Mouse (Mus musculus): ENCODE measurements at regions not wholly inside any gene's neighbourhood (a gene's known extent, or its start where the extent isn't known, plus 50 kb on each side); places are given as distances from the start of the nearest gene placed in this dataset.

DNA sequence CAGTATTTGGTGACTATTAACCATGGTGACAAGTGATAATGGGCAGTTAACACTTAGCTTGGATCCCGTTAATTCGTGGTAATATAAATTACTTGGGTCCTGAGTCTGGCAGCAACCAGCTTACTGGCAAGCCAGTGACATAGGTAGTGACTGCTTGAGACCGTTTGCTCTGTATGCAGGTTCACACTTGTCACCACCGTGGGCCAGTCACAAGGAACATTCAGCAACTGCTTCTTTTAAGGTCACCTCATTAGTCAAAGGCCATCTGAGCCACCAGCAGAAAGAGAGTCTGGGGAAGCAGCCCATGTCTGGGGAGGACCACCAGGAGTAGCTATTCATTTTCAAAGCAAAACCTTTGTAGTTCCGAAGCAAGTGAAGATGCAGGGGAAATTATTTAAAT, 220.3 kb upstream of the Mgmt start:
- no peak overlapping the region for H3K27ac ChIP-seq
- intact Hi-C loops (cut with DNase I) = no loop called here
- TF ChIP-seq CTCF (IDR thresholded peaks at IDR 0.05) = no peak
- DNase-seq (ENCODE audit: extremely low spot score in 1 of 2, low spot score in 2 of 2) = no peak
- H3K4me3 ChIP-seq = no peak overlapping the region

- intact Hi-C loops (cut with DNase I) = no loop called here
- H3K27ac ChIP-seq = no peak overlapping the region
- DNase-seq (ENCODE audit: extremely low spot score in 1 of 2, low spot score in 2 of 2) = no peak
- TF ChIP-seq CTCF (IDR thresholded peaks at IDR 0.05) = no peak
- H3K4me3 ChIP-seq = no peak overlapping the region
Measured at GRCm38 (mm10) chr7:136675041-136675440, 219.4 kb upstream of the Mgmt start.

DNA sequence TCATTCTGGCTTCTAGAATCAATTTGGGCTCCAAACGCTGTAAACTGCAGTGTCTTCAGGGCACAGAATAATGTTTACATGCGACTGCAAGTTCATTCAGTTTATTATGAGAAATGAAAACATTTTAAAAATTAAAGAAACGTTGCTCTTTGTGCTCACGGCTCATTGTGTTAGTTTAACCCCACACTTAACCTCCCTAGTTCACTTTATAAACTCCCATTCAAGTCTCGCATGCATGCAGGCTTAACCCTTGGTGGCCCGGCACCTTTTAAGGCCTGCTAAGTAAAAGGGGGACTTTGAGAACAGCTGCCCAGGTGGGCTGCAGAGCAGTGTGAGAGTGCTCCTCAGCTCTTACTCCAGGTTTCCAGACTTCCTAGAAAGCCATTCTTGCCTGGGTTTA, 218.3 kb upstream of the Mgmt start:
- intact Hi-C loops (cut with DNase I) = no loop called here
- TF ChIP-seq CTCF (IDR thresholded peaks at IDR 0.05) = no peak
- Histone ChIP-seq H3K27ac (no peak overlapping the region), H3K4me3 (no peak overlapping the region)
- DNase-seq (ENCODE audit: extremely low spot score in 1 of 2, low spot score in 2 of 2) = no peak

DNA sequence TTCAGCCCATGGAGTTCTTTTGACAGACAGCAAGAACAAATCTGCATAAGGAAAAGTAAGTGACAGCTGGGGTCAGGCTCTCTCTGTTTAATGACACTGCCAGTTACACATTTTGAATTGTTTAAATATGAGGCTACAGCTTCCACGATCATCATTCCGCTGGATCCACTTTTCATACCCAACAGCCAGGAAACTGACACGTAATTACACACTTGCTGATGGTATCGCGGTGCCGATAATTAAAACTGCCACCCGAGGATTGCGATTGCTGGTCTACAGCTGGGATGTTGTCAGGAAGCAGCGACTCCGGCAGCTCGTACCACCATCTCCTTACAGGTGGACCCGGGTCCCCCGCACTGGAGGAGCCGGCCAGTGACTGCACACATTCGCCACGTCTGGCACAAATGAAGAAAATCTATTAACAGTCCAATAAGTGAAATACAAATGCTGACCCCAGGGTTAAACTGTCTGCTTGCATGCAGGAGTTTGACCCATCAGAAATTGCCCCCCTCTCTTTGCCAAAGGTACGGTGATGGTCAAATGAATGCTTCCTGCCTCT, 217.3 kb upstream of the Mgmt start:
- Histone ChIP-seq H3K27ac (no peak overlapping the region), H3K4me3 (no peak overlapping the region)
- DNase-seq (ENCODE audit: extremely low spot score in 1 of 2, low spot score in 2 of 2) = no peak
- intact Hi-C loops (cut with DNase I) = no loop called here
- no peak for TF ChIP-seq CTCF (IDR thresholded peaks at IDR 0.05)

- DNase-seq (ENCODE audit: extremely low spot score in 1 of 2, low spot score in 2 of 2) = no peak
- Histone ChIP-seq H3K27ac (no peak overlapping the region), H3K4me3 (no peak overlapping the region)
- TF ChIP-seq CTCF (IDR thresholded peaks at IDR 0.05) = no peak
- intact Hi-C loops (cut with DNase I) = no loop called here
Measured at GRCm38 (mm10) chr7:136689579-136689978, 204.8 kb upstream of the Mgmt start.

- Histone ChIP-seq H3K4me3 (no peak overlapping the region), H3K27ac (no peak overlapping the region)
- intact Hi-C loops (cut with DNase I) = no loop called here
- no peak for DNase-seq (ENCODE audit: extremely low spot score in 1 of 2, low spot score in 2 of 2)
- TF ChIP-seq CTCF (IDR thresholded peaks at IDR 0.05) = no peak
Measured at GRCm38 (mm10) chr7:136706246-136706645, 188.2 kb upstream of the Mgmt start.

GRCm38 (mm10) chr7:136707200-136708003, 187.0 kb upstream of the Mgmt start:
- no peak overlapping the region for H3K4me3 ChIP-seq
- no peak for DNase-seq (ENCODE audit: extremely low spot score in 1 of 2, low spot score in 2 of 2)
- no peak overlapping the region for H3K27ac ChIP-seq
- intact Hi-C loops (cut with DNase I) = no loop called here
- TF ChIP-seq CTCF (IDR thresholded peaks at IDR 0.05) = no peak

DNA sequence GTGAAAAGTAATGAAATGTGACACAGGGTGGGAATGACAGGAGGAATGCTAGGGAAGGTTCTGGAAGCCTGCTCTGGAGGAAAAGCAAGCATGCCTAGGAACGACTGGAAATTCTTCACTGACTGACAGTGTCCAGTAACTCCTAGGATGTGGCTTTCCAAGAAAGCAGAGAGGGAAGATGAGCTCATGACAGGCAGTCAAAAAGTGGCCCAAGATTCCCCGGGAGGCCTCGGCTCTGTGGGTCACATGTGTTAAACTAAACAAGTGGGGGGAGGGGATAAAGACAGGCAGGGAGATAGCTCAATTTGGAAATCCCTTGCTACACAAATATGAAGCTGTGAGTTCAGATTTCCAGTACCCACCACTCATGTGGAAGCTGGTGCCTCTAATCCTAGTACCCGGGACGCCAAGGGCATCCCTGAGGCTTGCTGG, 186.4 kb upstream of the Mgmt start:
- DNase-seq (ENCODE audit: extremely low spot score in 1 of 2, low spot score in 2 of 2) = no peak
- H3K27ac ChIP-seq = no peak overlapping the region
- no peak overlapping the region for H3K4me3 ChIP-seq
- TF ChIP-seq CTCF (IDR thresholded peaks at IDR 0.05) = no peak
- intact Hi-C loops (cut with DNase I) = no loop called here

GRCm38 (mm10) chr7:136710653-136711052, 183.8 kb upstream of the Mgmt start:
- TF ChIP-seq CTCF (IDR thresholded peaks at IDR 0.05) = no peak
- no peak for DNase-seq (ENCODE audit: extremely low spot score in 1 of 2, low spot score in 2 of 2)
- H3K27ac ChIP-seq = no peak overlapping the region
- intact Hi-C loops (cut with DNase I) = no loop called here
- H3K4me3 ChIP-seq = no peak overlapping the region

- Histone ChIP-seq H3K27ac (no peak overlapping the region), H3K4me3 (no peak overlapping the region)
- no peak for TF ChIP-seq CTCF (IDR thresholded peaks at IDR 0.05)
- no peak for DNase-seq (ENCODE audit: extremely low spot score in 1 of 2, low spot score in 2 of 2)
- intact Hi-C loops (cut with DNase I) = no loop called here
Measured at GRCm38 (mm10) chr7:136712962-136713640, 181.3 kb upstream of the Mgmt start.

- Histone ChIP-seq H3K27ac (no peak overlapping the region), H3K4me3 (no peak overlapping the region)
- intact Hi-C loops (cut with DNase I) = no loop called here
- no peak for DNase-seq (ENCODE audit: extremely low spot score in 1 of 2, low spot score in 2 of 2)
- no peak for TF ChIP-seq CTCF (IDR thresholded peaks at IDR 0.05)
Measured at GRCm38 (mm10) chr7:136727628-136728402, 166.6 kb upstream of the Mgmt start.

- TF ChIP-seq CTCF (IDR thresholded peaks at IDR 0.05) = no peak
- Histone ChIP-seq H3K27ac (no peak overlapping the region), H3K4me3 (no peak overlapping the region)
- no peak for DNase-seq (ENCODE audit: extremely low spot score in 1 of 2, low spot score in 2 of 2)
- intact Hi-C loops (cut with DNase I) = no loop called here
Measured at GRCm38 (mm10) chr7:136742171-136742570, 152.2 kb upstream of the Mgmt start.

All from left cerebral cortex, adult 2 months (tissue).